Mouse (Mus musculus) liver (tissue): ENCODE measurements around the gene Rd3.

ENCODE experiments used
- DNase-seq: peaks from one replicate; pipeline ENCODE4 v3.0.0-alpha.2; 2020; ENCODE audit warnings: mixed read lengths

Gene Rd3

DNA sequence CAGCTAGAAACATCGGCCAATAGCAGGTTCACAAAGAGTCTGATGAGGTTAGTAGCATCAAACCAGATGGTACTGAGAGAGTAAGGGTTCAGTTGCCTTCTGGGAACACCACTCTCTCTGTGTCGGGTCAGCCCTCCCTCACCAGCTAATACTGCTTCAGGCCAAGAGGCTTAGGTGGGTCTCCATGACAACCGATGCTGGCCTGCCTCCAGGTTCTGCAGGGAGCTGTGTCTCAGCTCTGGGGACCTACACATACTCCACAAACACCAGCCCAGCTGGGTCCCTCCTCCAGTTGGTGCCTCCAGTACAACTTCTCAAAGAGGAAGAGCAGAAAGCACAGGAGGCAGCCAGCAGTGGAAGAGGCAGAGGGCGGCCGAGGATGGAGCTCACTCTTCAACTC is at the start of gene Rd3:
TSS of gene Rd3 (plus strand) at position 184 of the 400 bp plus-strand sequence.
- peak; percentile 36 for DNase-seq

DNA sequence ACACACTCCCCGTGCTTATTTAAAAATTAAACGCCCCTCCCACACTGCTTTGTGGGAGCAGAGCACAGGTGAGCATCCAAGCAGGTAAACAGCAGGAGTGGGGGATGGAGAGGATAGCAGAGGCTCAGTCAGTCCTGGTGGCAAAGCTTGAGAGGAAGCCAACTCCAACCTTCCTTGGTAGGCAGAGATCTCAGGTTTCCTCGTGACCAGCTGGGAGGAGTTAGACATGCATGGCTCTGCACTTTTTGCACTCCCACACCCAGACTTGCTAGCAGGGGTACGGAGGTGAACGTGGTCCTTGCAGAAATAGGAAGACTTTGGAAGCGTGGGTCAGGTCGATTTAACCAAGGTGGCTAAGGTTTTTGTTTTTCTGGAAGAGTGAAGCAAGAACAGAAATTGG is 48.8 kb upstream of the Rd3 start:
- no peak for DNase-seq

- DNase-seq = no peak
Observed at GRCm38 (mm10) chr1:191929065-191929464, 48.1 kb upstream of the Rd3 start.

DNA sequence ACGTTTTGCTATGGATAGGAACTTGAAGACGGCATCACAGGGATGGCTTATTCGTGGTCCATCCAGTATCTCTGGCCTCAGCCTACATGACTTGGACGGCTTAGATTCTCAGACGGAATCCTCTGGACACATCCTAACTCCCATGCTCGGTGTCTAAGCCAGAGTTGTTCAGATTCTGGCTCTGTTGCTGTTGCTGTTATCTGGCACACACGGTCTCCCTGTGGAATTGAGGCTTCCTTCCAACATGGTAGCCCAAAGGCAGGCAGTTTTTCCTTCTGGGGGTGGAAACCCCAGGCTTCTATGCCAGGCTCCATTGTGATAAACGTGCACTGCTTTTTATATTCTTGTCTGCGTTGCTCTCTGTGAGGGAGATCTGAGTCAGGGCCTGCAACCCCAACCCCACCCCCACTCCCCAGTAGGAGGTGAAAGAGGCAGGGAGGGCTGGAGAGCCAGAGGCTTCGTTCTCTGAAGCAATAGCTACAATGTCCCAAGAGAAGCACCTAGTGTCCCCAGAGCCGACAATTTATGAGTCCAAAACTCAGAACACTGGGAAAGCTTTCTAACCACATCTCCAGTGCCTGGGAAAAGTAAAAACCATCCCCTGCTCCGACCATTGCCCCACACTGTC is 47.2 kb upstream of the Rd3 start:
- DNase-seq = no peak

DNA sequence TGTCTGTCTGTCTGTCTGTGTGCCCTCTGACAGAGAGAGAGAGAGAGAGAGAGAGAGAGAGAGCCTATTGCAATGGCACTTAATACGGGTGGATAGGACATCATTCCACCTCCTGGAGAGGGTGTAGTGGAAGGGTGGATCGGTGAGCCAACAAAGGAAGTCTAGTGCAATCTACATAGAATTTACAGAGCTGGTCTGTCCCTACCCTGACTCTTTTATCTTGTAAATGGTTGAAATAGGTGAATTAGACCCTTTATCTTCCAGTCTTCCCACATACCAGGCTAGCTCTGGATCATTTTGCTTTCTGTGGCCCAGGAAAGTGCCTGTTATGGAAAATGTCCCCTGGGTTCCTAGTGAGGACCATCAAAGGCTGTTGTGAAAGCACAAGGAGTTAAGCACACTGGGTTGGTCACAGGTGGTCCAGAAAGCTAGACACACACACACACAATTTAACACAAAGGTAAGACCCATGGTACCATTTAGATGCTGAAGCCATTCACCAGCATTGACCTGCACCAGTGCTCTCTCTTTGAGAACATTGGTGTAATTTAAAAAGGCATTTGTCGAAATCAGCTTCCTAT is 46.6 kb upstream of the Rd3 start:
- DNase-seq = no peak

GRCm38 (mm10) chr1:191932286-191932985 is 44.7 kb upstream of the Rd3 start:
- DNase-seq = no peak

- no peak for DNase-seq
Observed at GRCm38 (mm10) chr1:191932986-191933632, 44.1 kb upstream of the Rd3 start.

GRCm38 (mm10) chr1:191943638-191944037 is 33.5 kb upstream of the Rd3 start:
- no peak for DNase-seq

- no peak for DNase-seq
Observed at GRCm38 (mm10) chr1:191945341-191945740, 31.8 kb upstream of the Rd3 start.

- DNase-seq = no peak
Observed at GRCm38 (mm10) chr1:191945756-191946155, 31.4 kb upstream of the Rd3 start.

DNA sequence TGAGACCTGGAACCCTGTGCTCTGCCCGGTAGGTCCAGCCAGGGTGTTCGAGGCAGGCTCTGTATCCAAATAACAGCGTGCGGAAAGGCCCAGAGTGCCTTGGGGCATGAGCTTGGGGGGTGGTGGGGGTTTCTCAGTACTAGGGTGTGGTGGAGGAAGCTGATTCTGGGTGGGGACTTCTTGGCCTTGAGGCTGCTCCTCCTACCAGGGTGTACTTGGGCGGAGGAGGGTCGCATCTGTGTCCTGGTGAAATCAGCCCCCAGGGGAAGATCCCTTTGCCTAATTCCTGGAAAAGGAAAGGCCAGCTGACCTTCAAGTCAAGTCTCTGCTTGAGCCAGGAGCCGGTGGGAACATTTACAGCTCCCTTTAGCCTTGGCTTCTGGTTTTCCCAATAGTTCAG is 30.9 kb upstream of the Rd3 start:
- DNase-seq = no peak

- no peak for DNase-seq
Observed at GRCm38 (mm10) chr1:191946835-191947234, 30.3 kb upstream of the Rd3 start.

DNA sequence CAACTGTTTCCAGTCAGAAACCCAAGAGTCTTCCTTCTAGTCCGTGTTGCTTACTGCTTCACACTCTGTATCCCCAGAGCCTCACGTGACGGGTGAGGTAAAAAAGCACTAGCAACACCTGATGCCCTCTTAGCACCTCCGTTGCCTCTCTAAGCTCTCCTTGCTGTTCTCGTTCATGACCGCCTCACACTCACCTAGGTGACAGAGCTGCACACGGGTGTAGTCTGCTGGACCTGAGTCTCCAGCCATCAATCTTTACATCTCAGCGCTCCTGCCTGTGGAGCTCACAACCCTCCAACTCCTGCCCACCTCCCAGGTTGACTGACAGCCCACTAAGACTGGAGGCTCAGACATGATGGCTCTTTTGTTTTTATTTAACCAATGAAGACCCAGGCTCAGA is 29.4 kb upstream of the Rd3 start:
- no peak for DNase-seq

GRCm38 (mm10) chr1:191948600-191948999 is 28.6 kb upstream of the Rd3 start:
- DNase-seq = no peak

DNA sequence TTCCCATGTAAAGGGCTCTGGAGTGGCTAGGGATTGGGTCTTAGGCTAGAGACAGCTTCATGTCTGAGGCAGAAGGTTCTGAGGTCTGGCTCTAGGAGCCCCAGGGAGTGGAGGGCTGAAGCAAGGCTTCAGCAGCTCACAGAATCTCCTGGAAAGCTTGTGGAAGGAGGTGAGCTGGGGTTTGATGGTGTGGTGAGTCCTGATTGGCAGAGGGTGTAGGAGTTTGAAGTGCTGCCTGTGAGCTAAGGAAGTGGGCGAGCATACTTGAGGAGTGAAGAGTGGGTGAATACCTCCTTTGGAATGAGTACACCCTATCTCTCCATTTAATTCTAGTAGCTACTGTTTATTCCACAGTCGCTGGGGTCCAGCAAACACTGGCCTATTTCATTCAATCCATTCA is 26.6 kb upstream of the Rd3 start:
- DNase-seq = no peak

DNA sequence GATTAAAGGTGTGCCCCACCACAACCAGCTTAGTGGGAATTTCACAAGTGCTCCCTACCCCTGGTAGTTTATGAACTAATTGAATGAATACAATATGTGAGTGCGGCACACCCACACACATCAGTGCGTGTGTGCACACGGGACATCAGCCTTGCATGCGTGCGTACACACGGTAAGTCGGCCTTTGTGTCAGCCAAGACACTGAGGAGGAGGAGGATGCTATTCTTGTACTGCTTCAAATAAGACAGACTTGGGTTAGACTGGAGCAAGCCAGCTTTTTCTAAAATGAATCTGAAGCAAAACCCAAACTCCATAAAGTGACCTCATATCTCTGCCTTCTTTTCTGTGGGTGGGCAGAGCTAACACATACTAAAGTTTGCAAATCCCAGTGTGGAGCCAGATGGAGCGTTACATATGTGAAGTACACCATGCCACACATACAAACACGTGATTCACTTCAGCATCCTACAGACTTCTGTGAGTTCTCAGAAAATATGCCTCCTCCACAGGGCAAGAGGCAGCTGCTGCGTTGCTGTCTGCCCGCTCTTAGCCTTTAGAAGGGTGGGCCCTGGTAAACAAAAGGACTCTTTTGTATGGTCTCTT is 24.3 kb upstream of the Rd3 start:
- no peak for DNase-seq

DNA sequence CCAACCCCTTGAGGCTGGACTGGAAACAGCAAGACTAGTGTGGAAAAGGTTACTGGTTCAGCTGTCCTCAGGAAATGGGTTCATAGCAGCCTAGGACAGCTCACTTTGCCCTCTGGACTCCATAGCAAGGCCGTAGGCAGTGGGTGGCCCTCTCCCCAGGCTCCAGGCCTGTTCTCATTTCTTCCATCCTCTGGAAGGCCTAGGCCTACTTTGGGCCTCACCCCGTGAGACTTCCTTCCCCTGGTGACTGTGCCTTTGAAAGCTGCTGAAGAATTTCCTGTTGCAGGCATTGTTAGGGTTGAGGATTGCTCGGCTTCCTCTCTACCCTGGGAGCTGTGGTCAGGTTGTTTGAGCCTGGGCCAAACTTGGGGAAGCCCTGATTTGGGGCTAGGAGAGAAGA is 22.1 kb upstream of the Rd3 start:
- DNase-seq = peak; percentile 19

DNA sequence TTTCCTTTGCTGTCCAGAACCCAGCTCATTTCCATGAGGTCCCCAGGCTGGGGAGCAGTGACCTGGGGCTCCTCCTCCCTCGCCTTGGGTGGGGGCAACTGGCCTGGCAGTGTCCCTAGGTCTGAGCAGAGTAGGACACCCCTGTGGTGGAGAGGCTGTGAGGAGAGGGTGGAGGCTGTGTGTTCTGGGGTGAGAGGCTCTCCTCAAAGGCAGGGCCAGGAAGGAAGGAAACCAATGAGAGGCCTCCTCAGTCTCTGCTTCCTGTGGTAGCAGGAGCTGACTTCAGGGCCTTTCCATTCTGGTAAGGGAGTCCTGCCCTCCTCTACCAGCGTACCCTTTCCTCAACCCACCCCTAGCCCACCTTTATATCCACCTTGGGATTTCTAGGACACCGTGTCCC is 20.9 kb upstream of the Rd3 start:
- no peak for DNase-seq

GRCm38 (mm10) chr1:191956871-191957270 is 20.3 kb upstream of the Rd3 start:
- DNase-seq = no peak

GRCm38 (mm10) chr1:191957321-191957720 is 19.8 kb upstream of the Rd3 start:
- DNase-seq = no peak

- no peak for DNase-seq
Observed at GRCm38 (mm10) chr1:191960946-191961345, 16.2 kb upstream of the Rd3 start.

- no peak for DNase-seq
Observed at GRCm38 (mm10) chr1:191963413-191963812, 13.8 kb upstream of the Rd3 start.

- DNase-seq = peak; percentile 89
Observed at GRCm38 (mm10) chr1:191963948-191964772, 13.0 kb upstream of the Rd3 start.
